Mouse (Mus musculus): Measurements from ENCODE around the gene Stpg3. TPM values are rescaled to one million over a fixed set of nuclear protein-coding genes. Genes with fewer than 3 reads are reported as not detected.

Gene Stpg3
- total RNA-seq, 1 experiment from 2014 or later = not detected

- DNase-seq = no peak
These were observed 36.0 kb downstream of the Stpg3 start for GRCm38 (mm10) chr2:25178285-25178972.

- DNase-seq = no peak
These were observed 36.8 kb downstream of the Stpg3 start for GRCm38 (mm10) chr2:25177685-25178084.

GRCm38 (mm10) chr2:25177076-25177475 is 37.4 kb downstream of the Stpg3 start:
- DNase-seq = no peak

GRCm38 (mm10) chr2:25176573-25176972 is 37.9 kb downstream of the Stpg3 start:
- no peak for DNase-seq

- no peak for DNase-seq
These were observed 38.8 kb downstream of the Stpg3 start for GRCm38 (mm10) chr2:25175690-25176078.

DNA sequence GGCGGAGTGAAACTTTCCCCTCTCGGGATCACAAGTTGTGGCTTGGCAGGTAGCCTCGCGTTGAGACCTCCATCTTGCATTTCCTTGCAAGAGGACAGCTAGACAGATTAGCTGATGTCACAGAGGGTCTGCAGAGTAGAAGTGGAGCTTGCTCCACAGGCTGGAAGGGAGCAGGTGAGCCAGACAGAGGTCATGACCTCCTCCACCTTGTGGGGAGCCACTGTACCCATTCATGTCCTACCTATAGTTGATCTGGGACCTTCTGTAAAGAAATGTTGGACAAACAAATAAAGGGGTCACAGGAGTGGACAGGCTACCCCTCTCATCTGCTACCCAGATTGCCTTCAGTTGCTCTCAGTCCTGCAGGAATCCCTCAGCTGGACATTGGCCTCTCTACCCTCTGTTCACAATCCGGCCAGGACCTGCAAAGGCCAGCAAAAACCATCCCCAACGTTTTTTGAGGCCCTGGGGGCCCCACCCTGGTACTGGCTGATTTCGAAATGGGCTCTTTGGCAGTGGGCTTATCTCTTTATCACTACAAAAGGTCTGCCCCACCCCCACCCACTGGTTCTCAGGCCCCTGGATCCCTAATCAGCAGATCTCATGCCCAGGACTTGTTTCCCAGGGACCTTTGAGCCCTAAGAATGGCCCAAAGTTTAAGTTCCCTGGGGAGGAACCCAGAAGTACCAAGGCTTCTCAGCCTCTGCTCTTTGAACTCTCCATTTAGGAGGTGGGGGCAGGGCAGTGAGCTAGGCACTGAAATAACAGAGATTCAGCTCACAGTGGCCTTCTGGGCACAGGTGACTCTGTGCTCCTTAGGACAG is 39.4 kb downstream of the Stpg3 start:
- DNase-seq = no peak

- DNase-seq = no peak
These were observed 40.6 kb downstream of the Stpg3 start for GRCm38 (mm10) chr2:25173821-25174220.

- peak; percentile 37 for DNase-seq
These were observed 41.8 kb downstream of the Stpg3 start for GRCm38 (mm10) chr2:25172629-25173028.

GRCm38 (mm10) chr2:25171769-25172153 is 42.7 kb downstream of the Stpg3 start:
- DNase-seq = no peak

GRCm38 (mm10) chr2:25171101-25171768 is 43.2 kb downstream of the Stpg3 start:
- DNase-seq = no peak

DNA sequence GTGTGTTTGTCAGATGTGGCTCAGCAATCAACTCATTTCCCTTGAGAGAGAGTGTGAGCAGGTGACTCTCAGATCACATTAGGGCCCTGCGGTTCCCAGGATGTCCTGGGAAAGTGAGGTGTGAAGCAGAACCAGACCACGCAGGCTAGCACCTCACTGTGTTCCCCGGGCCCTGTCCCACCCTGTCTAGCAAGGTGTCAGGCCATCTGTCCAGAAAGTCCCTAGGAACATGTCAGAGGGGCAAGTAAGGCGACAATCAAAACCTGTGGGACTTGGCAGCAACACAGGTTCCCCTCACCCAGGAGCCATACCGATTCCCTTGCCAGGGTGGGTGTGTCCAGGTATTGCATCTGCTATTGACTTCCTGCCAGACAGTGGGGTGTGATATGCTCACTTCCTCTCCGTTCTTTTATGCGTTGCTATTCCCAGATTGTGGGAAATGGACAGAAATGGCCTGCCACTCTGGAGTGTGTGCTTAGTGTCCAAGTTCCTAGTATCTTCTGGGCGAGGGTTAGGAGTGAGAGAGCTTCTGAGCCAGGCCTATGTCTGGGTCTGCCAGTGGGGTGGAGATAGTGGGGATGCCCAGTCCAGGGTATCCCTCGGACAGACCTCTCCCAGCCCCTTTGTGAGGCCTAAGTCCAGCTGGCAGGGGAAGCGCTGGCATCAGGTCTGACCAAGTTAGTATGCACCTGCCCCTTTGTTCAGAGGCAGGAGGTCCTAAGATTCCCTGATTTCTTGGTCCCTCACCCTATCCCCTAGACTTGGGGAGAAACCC is 43.9 kb downstream of the Stpg3 start:
- no peak for DNase-seq

DNA sequence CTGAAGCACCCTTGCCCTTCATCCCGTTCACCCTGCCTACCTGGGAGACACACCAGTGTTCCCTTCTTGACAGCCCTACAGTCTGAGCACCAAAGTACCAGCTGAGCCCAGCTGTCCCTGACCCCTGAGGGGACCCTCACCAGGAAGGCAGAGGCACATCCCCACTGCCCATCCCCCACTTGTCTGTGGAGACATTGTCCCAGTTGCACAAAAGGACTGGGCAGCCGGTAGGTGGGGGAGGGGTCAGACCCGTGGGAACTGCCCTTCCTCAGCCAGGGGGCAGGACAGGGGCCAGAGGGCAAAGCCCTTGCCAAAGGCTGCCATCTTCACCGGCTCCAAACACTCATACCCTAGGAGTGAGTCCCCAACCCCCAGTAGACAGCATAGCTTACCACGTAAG is 44.7 kb downstream of the Stpg3 start:
- no peak for DNase-seq

DNA sequence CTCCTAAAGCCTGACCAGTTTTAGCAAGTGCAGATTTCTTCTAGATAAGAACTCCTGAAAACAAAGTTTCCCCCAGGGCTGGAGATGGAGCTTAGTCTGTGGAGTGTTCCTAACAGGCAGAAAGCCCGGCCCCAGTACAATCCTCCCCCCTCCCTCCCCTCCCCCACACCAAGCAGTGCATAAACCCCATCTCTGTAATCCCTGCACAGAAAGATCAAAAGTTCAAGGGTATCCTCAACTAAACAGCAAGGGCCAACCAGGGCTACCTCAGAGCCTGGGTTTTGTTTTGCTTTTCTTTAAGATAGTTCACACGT is 45.8 kb downstream of the Stpg3 start:
- no peak for DNase-seq

- DNase-seq = peak; percentile 78
These were observed 46.3 kb downstream of the Stpg3 start for GRCm38 (mm10) chr2:25167919-25168664.

DNA sequence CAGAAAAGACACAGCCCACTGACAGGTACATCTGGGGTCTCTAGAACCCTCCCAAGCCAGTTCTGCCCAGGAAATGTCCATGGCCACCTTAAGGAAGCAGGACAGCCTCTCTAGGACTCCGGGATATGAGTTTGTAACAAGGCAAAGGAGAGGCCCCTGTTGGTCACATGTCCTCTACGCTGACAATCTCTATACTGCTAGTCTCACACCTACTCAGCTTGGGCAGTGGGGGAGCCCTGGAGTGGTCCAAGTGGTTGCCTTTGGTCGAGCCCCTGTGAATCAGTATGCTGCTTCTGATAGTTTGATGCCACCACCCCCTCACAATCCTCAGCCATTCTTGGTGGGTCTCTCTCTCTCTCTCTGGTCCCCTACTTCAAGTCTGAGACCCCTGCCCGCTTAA is 47.0 kb downstream of the Stpg3 start:
- DNase-seq = no peak

Other genes with a start within 250 kb of the Stpg3 start
- 87.6 and 101 TPM in 2 replicates for gene Mrpl41, start 239.5 kb downstream of the Stpg3 start, total RNA-seq (2021)
- 74.0 and 81.1 TPM in 2 replicates for gene Pnpla7, start 238.6 kb downstream of the Stpg3 start, total RNA-seq (2021)
- gene Nsmf, start 160.3 kb downstream of the Stpg3 start, total RNA-seq (2021) = 49.8 and 51.3 TPM in 2 replicates
- 2.1 TPM in 1 of 2 replicates, not detected in the other for gene Entpd8, start 134.3 kb downstream of the Stpg3 start, total RNA-seq (2021)
- not detected in 2 replicates for gene Noxa1, start 119.5 kb downstream of the Stpg3 start, total RNA-seq (2021)
- gene Nrarp, start 33.9 kb downstream of the Stpg3 start, total RNA-seq (2021) = 2.2 and 4.0 TPM in 2 replicates
- gene Tor4a, start 17.8 kb downstream of the Stpg3 start, total RNA-seq (2021) = 28.1 and 33.9 TPM in 2 replicates
- gene Nelfb, start 3.1 kb downstream of the Stpg3 start, total RNA-seq (2021) = 61.8 and 66.9 TPM in 2 replicates
- 0.46 TPM in 1 of 2 replicates, not detected in the other for gene Fam166a, start 4.1 kb upstream of the Stpg3 start, total RNA-seq (2021)
- gene Tubb4b, start 10.1 kb upstream of the Stpg3 start, total RNA-seq (2021) = 247 and 303 TPM in 2 replicates
- gene Slc34a3, start 19.7 kb upstream of the Stpg3 start, total RNA-seq (2021) = not detected in 2 replicates
- not detected in 2 replicates for gene Rnf224, start 22.1 kb upstream of the Stpg3 start, total RNA-seq (2021)
- 7.4 and 7.9 TPM in 2 replicates for gene Rnf208, start 27.6 kb upstream of the Stpg3 start, total RNA-seq (2021)
- not detected in 2 replicates for gene Cysrt1, start 27.8 kb upstream of the Stpg3 start, total RNA-seq (2021)
- gene AL732309.1, start 32.2 kb upstream of the Stpg3 start, total RNA-seq (2021) = 3.5 and 8.1 TPM in 2 replicates
- gene Tmem203, start 40.8 kb upstream of the Stpg3 start, total RNA-seq (2021) = 32.3 and 48.8 TPM in 2 replicates
- 10.0 and 10.7 TPM in 2 replicates for gene Tprn, start 48.0 kb upstream of the Stpg3 start, total RNA-seq (2021)
- gene Ssna1, start 57.8 kb upstream of the Stpg3 start, total RNA-seq (2021) = 35.1 and 47.7 TPM in 2 replicates
- 70.9 and 95.1 TPM in 2 replicates for gene Anapc2, start 57.8 kb upstream of the Stpg3 start, total RNA-seq (2021)
- not detected in 2 replicates for gene Tmem210, start 73.5 kb upstream of the Stpg3 start, total RNA-seq (2021)
- not detected in 2 replicates for gene Lrrc26, start 75.3 kb upstream of the Stpg3 start, total RNA-seq (2021)
- 9.0 and 12.6 TPM in 2 replicates for gene Grin1, start 104.5 kb upstream of the Stpg3 start, total RNA-seq (2021)
- gene Man1b1, start 117.7 kb upstream of the Stpg3 start, total RNA-seq (2021) = 53.6 and 57.9 TPM in 2 replicates
- 24.6 and 31.8 TPM in 2 replicates for gene Dpp7, start 141.7 kb upstream of the Stpg3 start, total RNA-seq (2021)
- gene Uap1l1, start 151.0 kb upstream of the Stpg3 start, total RNA-seq (2021) = 10.7 and 18.8 TPM in 2 replicates
- 1.6 and 2.1 TPM in 2 replicates for gene Sapcd2, start 157.7 kb upstream of the Stpg3 start, total RNA-seq (2021)
- 2.4 and 3.7 TPM in 2 replicates for gene Entpd2, start 181.2 kb upstream of the Stpg3 start, total RNA-seq (2021)
- 120 and 134 TPM in 2 replicates for gene Npdc1, start 184.7 kb upstream of the Stpg3 start, total RNA-seq (2021)
- not detected in 2 replicates for gene Fut7, start 208.6 kb upstream of the Stpg3 start, total RNA-seq (2021)
- 24.9 and 40.5 TPM in 2 replicates for gene Abca2, start 214.1 kb upstream of the Stpg3 start, total RNA-seq (2021)
- gene Clic3, start 242.2 kb upstream of the Stpg3 start, total RNA-seq (2021) = not detected in 2 replicates
- 32.6 and 41.0 TPM in 2 replicates for gene Paxx, start 246.5 kb upstream of the Stpg3 start, total RNA-seq (2021)